Mouse (Mus musculus): ENCODE measurements around the gene Pdcd11. TPM values are rescaled to one million over a fixed set of nuclear protein-coding genes. Genes with fewer than 3 reads are reported as not detected.
A peak's percentile ranks its signal among the peaks of the same experiment; 100 is the strongest.
"Not testable (repeated sequence)": the region's sequence is repeated elsewhere in the genome, so short reads cannot be mapped to it uniquely, and the experiment has no call there.

Gene Pdcd11
- polyA plus RNA-seq, 1 experiment, result 42.4 TPM

- Histone ChIP-seq H3K27ac (ENCODE audit: insufficient read depth, low read length) (no peak overlapping the region), H3K9ac (ENCODE audit: low read depth, poor library complexity, severe bottlenecking) (no peak overlapping the region), H3K4me3 (ENCODE audit: low read depth, low read length) (peak overlapping the region; percentile 32; the same call in 1 of the 2 replicates), H3K4me1 (ENCODE audit: control insufficient read depth, insufficient read depth, low read length) (no peaks in the 10 kb centered on the region), H3K27me3 (ENCODE audit: control insufficient read depth, insufficient read depth, low read length, poor library complexity, severe bottlenecking) (no peaks in the 10 kb centered on the region), H3K9me3 (replicated peaks; ENCODE audit: control insufficient read depth, insufficient read depth, low read length, poor library complexity, severe bottlenecking) (no peaks in the 10 kb centered on the region), H3K36me3 (ENCODE audit: control insufficient read depth, insufficient read depth, low read length, poor library complexity, severe bottlenecking) (peaks cover 47% of the 10 kb centered on the region)
- TF ChIP-seq CTCF (IDR thresholded peaks at IDR 0.05; ENCODE audit: low read depth, low read length), result no peak
- no peak for TF ChIP-seq EP300 (IDR thresholded peaks at IDR 0.05; ENCODE audit: insufficient read depth, low read depth, low read length)
- no peak for TF ChIP-seq POLR2A (IDR thresholded peaks at IDR 0.05; ENCODE audit: insufficient read depth, low read length)
These were observed 40.1 kb downstream of the Pdcd11 start for GRCm38 (mm10) chr19:47130551-47131125.

- TF ChIP-seq POLR2A (IDR thresholded peaks at IDR 0.05; ENCODE audit: insufficient read depth, low read length), result no peak
- Histone ChIP-seq H3K36me3 (ENCODE audit: control insufficient read depth, insufficient read depth, low read length, poor library complexity, severe bottlenecking) (peaks cover 29% of the 10 kb centered on the region), H3K4me1 (ENCODE audit: control insufficient read depth, insufficient read depth, low read length) (peaks cover 6% of the 10 kb centered on the region), H3K9me3 (replicated peaks; ENCODE audit: control insufficient read depth, insufficient read depth, low read length, poor library complexity, severe bottlenecking) (no peaks in the 10 kb centered on the region), H3K4me3 (ENCODE audit: low read depth, low read length) (no peak overlapping the region), H3K27ac (ENCODE audit: insufficient read depth, low read length) (no peak overlapping the region), H3K9ac (ENCODE audit: low read depth, poor library complexity, severe bottlenecking) (no peak overlapping the region), H3K27me3 (ENCODE audit: control insufficient read depth, insufficient read depth, low read length, poor library complexity, severe bottlenecking) (no peaks in the 10 kb centered on the region)
These were observed 42.6 kb downstream of the Pdcd11 start for GRCm38 (mm10) chr19:47133161-47133560.

DNA sequence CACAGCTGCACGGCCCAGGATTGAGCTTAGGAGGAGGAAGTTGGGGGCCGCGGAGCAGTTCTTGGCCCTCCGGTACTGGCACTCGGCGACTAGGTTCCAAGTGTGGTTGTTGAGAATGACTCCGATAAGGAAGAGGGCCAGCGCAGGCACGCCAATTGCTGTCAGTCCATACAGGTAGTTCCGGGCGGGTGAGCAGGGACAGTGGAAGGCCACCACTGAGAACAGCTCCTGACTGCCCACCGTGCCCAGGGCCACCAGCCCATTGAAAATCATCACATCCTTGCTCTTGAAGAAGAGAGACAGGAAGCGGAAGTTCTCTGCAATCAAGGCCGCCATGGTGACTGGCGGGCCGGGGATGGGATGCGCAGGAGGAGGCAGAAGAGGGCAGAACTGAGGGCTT, 45.0 kb downstream of the Pdcd11 start:
- Histone ChIP-seq H3K9ac (ENCODE audit: low read depth, poor library complexity, severe bottlenecking) (0 out of 2 replicates have a peak overlapping the region, but pooled peaks have one; percentile 4), H3K9me3 (replicated peaks; ENCODE audit: control insufficient read depth, insufficient read depth, low read length, poor library complexity, severe bottlenecking) (no peaks in the 10 kb centered on the region), H3K4me1 (ENCODE audit: control insufficient read depth, insufficient read depth, low read length) (peaks cover 13% of the 10 kb centered on the region), H3K27me3 (ENCODE audit: control insufficient read depth, insufficient read depth, low read length, poor library complexity, severe bottlenecking) (no peaks in the 10 kb centered on the region), H3K4me3 (ENCODE audit: low read depth, low read length) (peak overlapping the region; percentile 47), H3K36me3 (ENCODE audit: control insufficient read depth, insufficient read depth, low read length, poor library complexity, severe bottlenecking) (peaks cover 9% of the 10 kb centered on the region; the same call in 1 of the 2 replicates), H3K27ac (ENCODE audit: insufficient read depth, low read length) (no peak overlapping the region)
- TF ChIP-seq EP300 (IDR thresholded peaks at IDR 0.05; ENCODE audit: insufficient read depth, low read depth, low read length) (no peak), CTCF (IDR thresholded peaks at IDR 0.05; ENCODE audit: low read depth, low read length) (no peak), POLR2A (IDR thresholded peaks at IDR 0.05; ENCODE audit: insufficient read depth, low read length) (no peak)

DNA sequence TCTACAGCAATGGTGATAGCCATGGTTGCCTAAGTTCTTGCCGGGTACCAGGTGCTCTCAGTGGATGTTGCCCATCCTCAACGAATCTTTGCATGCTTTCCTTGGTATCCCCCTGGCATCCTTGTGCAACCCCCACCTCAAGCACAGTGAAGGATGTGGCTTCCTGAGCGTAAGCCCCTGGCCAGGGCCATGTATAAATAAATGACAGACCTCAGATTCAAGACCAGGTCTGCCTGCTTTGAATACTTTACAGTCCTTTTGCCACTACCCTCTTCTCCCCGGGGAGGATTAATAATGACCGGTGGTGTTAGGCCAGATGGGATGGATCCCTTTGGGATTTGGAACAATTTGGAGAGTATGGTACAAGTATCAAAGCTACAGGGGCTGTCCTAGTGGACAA, 45.6 kb downstream of the Pdcd11 start:
- H3K4me1 ChIP-seq (ENCODE audit: control insufficient read depth, insufficient read depth, low read length), result peaks cover 13% of the 10 kb centered on the region
- no peak overlapping the region for H3K27ac ChIP-seq (ENCODE audit: insufficient read depth, low read length)
- H3K27me3 ChIP-seq (ENCODE audit: control insufficient read depth, insufficient read depth, low read length, poor library complexity, severe bottlenecking), result no peaks in the 10 kb centered on the region
- peaks cover 3% of the 10 kb centered on the region; the same call in 1 of the 2 replicates for H3K36me3 ChIP-seq (ENCODE audit: control insufficient read depth, insufficient read depth, low read length, poor library complexity, severe bottlenecking)
- H3K9ac ChIP-seq (ENCODE audit: low read depth, poor library complexity, severe bottlenecking), result no peak overlapping the region
- no peak for TF ChIP-seq POLR2A (IDR thresholded peaks at IDR 0.05; ENCODE audit: insufficient read depth, low read length)
- no peaks in the 10 kb centered on the region for H3K9me3 ChIP-seq (replicated peaks; ENCODE audit: control insufficient read depth, insufficient read depth, low read length, poor library complexity, severe bottlenecking)
- H3K4me3 ChIP-seq (ENCODE audit: low read depth, low read length), result no peak overlapping the region; the same call in 1 of the 2 replicates

DNA sequence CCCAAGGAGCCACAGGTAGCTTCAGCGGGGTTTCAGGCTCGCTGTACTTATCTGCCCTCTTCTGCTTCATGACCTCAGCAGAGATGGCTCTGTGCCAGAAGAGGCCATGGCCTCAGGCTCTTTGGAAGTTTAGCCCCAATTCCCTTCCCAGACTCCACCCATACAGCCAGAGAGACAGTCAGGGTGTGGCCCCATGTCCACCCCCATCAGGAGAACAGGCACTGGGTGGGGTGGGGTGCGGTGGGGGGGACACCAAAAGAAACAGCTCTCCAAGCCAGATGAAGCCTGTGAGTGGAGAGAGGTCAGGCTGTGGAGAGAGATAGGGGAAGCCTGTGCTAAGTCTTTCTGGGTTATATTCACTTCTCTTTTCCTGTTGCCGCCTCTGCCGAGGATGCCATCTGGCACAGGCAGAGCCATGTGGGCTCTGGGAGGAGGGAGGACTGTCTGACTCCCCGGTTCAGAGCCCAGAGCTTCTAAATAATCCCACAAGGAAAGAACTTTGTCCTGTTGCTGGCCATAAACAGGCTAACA, 46.5 kb downstream of the Pdcd11 start:
- Histone ChIP-seq H3K27ac (ENCODE audit: insufficient read depth, low read length) (0 out of 2 replicates have a peak overlapping the region, but pooled peaks have one; percentile 3), H3K4me1 (ENCODE audit: control insufficient read depth, insufficient read depth, low read length) (peaks cover 13% of the 10 kb centered on the region), H3K36me3 (ENCODE audit: control insufficient read depth, insufficient read depth, low read length, poor library complexity, severe bottlenecking) (no peaks in the 10 kb centered on the region), H3K4me3 (ENCODE audit: low read depth, low read length) (0 out of 2 replicates have a peak overlapping the region, but pooled peaks have one; percentile 18), H3K9ac (ENCODE audit: low read depth, poor library complexity, severe bottlenecking) (peak overlapping the region; percentile 43), H3K9me3 (replicated peaks; ENCODE audit: control insufficient read depth, insufficient read depth, low read length, poor library complexity, severe bottlenecking) (no peaks in the 10 kb centered on the region), H3K27me3 (ENCODE audit: control insufficient read depth, insufficient read depth, low read length, poor library complexity, severe bottlenecking) (no peaks in the 10 kb centered on the region)
- peak; percentile 60; the same call in 1 of the 2 replicates for TF ChIP-seq EP300 (IDR thresholded peaks at IDR 0.05; ENCODE audit: insufficient read depth, low read depth, low read length)
- TF ChIP-seq POLR2A (IDR thresholded peaks at IDR 0.05; ENCODE audit: insufficient read depth, low read length), result no peak

GRCm38 (mm10) chr19:47137771-47138421, 47.3 kb downstream of the Pdcd11 start, which contains the start of gene Calhm2:
Calhm2 (minus strand) TSS chr19:47138294.
- no peak for TF ChIP-seq CTCF (IDR thresholded peaks at IDR 0.05; ENCODE audit: low read depth, low read length)
- no peak for TF ChIP-seq POLR2A (IDR thresholded peaks at IDR 0.05; ENCODE audit: insufficient read depth, low read length)
- TF ChIP-seq EP300 (IDR thresholded peaks at IDR 0.05; ENCODE audit: insufficient read depth, low read depth, low read length), result no peak
- Histone ChIP-seq H3K4me1 (ENCODE audit: control insufficient read depth, insufficient read depth, low read length) (peaks cover 13% of the 10 kb centered on the region), H3K27ac (ENCODE audit: insufficient read depth, low read length) (0 out of 2 replicates have a peak within 1 kb of the TSS, but pooled peaks have one; percentile 3), H3K36me3 (ENCODE audit: control insufficient read depth, insufficient read depth, low read length, poor library complexity, severe bottlenecking) (no peaks in the 10 kb centered on the region), H3K4me3 (ENCODE audit: low read depth, low read length) (peak within 1 kb of the TSS; percentile 18), H3K9me3 (replicated peaks; ENCODE audit: control insufficient read depth, insufficient read depth, low read length, poor library complexity, severe bottlenecking) (no peaks in the 10 kb centered on the region), H3K27me3 (ENCODE audit: control insufficient read depth, insufficient read depth, low read length, poor library complexity, severe bottlenecking) (no peaks in the 10 kb centered on the region), H3K9ac (ENCODE audit: low read depth, poor library complexity, severe bottlenecking) (peak within 1 kb of the TSS; percentile 43)

- peaks cover 13% of the 10 kb centered on the region for H3K4me1 ChIP-seq (ENCODE audit: control insufficient read depth, insufficient read depth, low read length)
- not testable (repeated sequence) for H3K9me3 ChIP-seq (replicated peaks; ENCODE audit: control insufficient read depth, insufficient read depth, low read length, poor library complexity, severe bottlenecking); H3K36me3 ChIP-seq (ENCODE audit: control insufficient read depth, insufficient read depth, low read length, poor library complexity, severe bottlenecking); H3K4me3 ChIP-seq (ENCODE audit: low read depth, low read length); H3K27ac ChIP-seq (ENCODE audit: insufficient read depth, low read length); H3K27me3 ChIP-seq (ENCODE audit: control insufficient read depth, insufficient read depth, low read length, poor library complexity, severe bottlenecking); H3K9ac ChIP-seq (ENCODE audit: low read depth, poor library complexity, severe bottlenecking)
These were observed 49.0 kb downstream of the Pdcd11 start for GRCm38 (mm10) chr19:47139611-47140010.

Measured in ES-Bruce4 (cell line).